Mouse (Mus musculus): ENCODE results near the gene Zfp426. TPM values are rescaled to one million over a fixed set of nuclear protein-coding genes. Genes with fewer than 3 reads are reported as not detected.

Zfp426 gene
- 0.08 and 0.44 TPM in 2 replicates for polyA plus RNA-seq (2012)

GRCm38 (mm10) chr9:20492527-20493233 lies at the start of gene Zfp426:
TSS of gene Zfp426 (minus strand) at chr9:20492746.
- H3K9me3 ChIP-seq (ENCODE audit: control insufficient read depth, low read length), result no peaks in the 10 kb centered on the region
- no peaks in the 10 kb centered on the region for H3K27me3 ChIP-seq (ENCODE audit: control insufficient read depth)
- TF ChIP-seq TAL1 (IDR thresholded peaks at IDR 0.05; ENCODE audit: low read length) (no peak), GATA1 (IDR thresholded peaks at IDR 0.05; ENCODE audit: low read length) (peak; percentile 90)
- peak within 1 kb of the TSS; percentile 75 for H3K4me3 ChIP-seq (replicated peaks)
- H3K36me3 ChIP-seq (ENCODE audit: control insufficient read depth), result peaks cover 30% of the 10 kb centered on the region
- peaks cover 31% of the 10 kb centered on the region for H3K4me1 ChIP-seq (ENCODE audit: control insufficient read depth)

- Histone ChIP-seq H3K9me3 (ENCODE audit: control insufficient read depth, low read length) (no peaks in the 10 kb centered on the region), H3K27me3 (ENCODE audit: control insufficient read depth) (peaks cover 13% of the 10 kb centered on the region; the same call in 1 of the 2 replicates), H3K4me3 (replicated peaks) (no peak overlapping the region), H3K36me3 (ENCODE audit: control insufficient read depth) (no peaks in the 10 kb centered on the region), H3K4me1 (ENCODE audit: control insufficient read depth) (no peaks in the 10 kb centered on the region)
- no peak for TF ChIP-seq TAL1 (IDR thresholded peaks at IDR 0.05; ENCODE audit: low read length)
- no peak for TF ChIP-seq GATA1 (IDR thresholded peaks at IDR 0.05; ENCODE audit: low read length)
Measured at GRCm38 (mm10) chr9:20536598-20536997, 44.1 kb upstream of the Zfp426 start.

GRCm38 (mm10) chr9:20534326-20534926 lies 41.9 kb upstream of the Zfp426 start:
- no peak overlapping the region for H3K4me3 ChIP-seq (replicated peaks)
- no peaks in the 10 kb centered on the region for H3K36me3 ChIP-seq (ENCODE audit: control insufficient read depth)
- H3K27me3 ChIP-seq (ENCODE audit: control insufficient read depth), result peaks cover 15% of the 10 kb centered on the region; the same call in 1 of the 2 replicates
- no peaks in the 10 kb centered on the region for H3K9me3 ChIP-seq (ENCODE audit: control insufficient read depth, low read length)
- no peaks in the 10 kb centered on the region for H3K4me1 ChIP-seq (ENCODE audit: control insufficient read depth)
- no peak for TF ChIP-seq GATA1 (IDR thresholded peaks at IDR 0.05; ENCODE audit: low read length)

GRCm38 (mm10) chr9:20521306-20521957 lies 28.9 kb upstream of the Zfp426 start, which contains the start of gene Zfp266:
TSS of gene Zfp266 (minus strand) at chr9:20521417.
- peaks cover 21% of the 10 kb centered on the region for H3K36me3 ChIP-seq (ENCODE audit: control insufficient read depth)
- TF ChIP-seq GATA1 (IDR thresholded peaks at IDR 0.05; ENCODE audit: low read length) (no peak), TAL1 (IDR thresholded peaks at IDR 0.05; ENCODE audit: low read length) (no peak)
- H3K4me1 ChIP-seq (ENCODE audit: control insufficient read depth), result peaks cover 28% of the 10 kb centered on the region
- peak within 1 kb of the TSS; percentile 93 for H3K4me3 ChIP-seq (replicated peaks)
- H3K9me3 ChIP-seq (ENCODE audit: control insufficient read depth, low read length), result no peaks in the 10 kb centered on the region
- peaks cover 2% of the 10 kb centered on the region; the same call in 1 of the 2 replicates for H3K27me3 ChIP-seq (ENCODE audit: control insufficient read depth)

GRCm38 (mm10) chr9:20520531-20521210 lies 28.1 kb upstream of the Zfp426 start:
- H3K4me1 ChIP-seq (ENCODE audit: control insufficient read depth), result peaks cover 28% of the 10 kb centered on the region
- peaks cover 27% of the 10 kb centered on the region for H3K36me3 ChIP-seq (ENCODE audit: control insufficient read depth)
- H3K4me3 ChIP-seq (replicated peaks), result peak overlapping the region; percentile 93
- no peak for TF ChIP-seq GATA1 (IDR thresholded peaks at IDR 0.05; ENCODE audit: low read length)
- no peak for TF ChIP-seq TAL1 (IDR thresholded peaks at IDR 0.05; ENCODE audit: low read length)
- no peaks in the 10 kb centered on the region for H3K9me3 ChIP-seq (ENCODE audit: control insufficient read depth, low read length)
- peaks cover 2% of the 10 kb centered on the region; the same call in 1 of the 2 replicates for H3K27me3 ChIP-seq (ENCODE audit: control insufficient read depth)

- Histone ChIP-seq H3K4me3 (replicated peaks) (peak overlapping the region; percentile 93), H3K4me1 (ENCODE audit: control insufficient read depth) (peaks cover 31% of the 10 kb centered on the region), H3K27me3 (ENCODE audit: control insufficient read depth) (peaks cover under 1% of the 10 kb centered on the region; the same call in 1 of the 2 replicates), H3K9me3 (ENCODE audit: control insufficient read depth, low read length) (no peaks in the 10 kb centered on the region), H3K36me3 (ENCODE audit: control insufficient read depth) (peaks cover 35% of the 10 kb centered on the region)
- TF ChIP-seq TAL1 (IDR thresholded peaks at IDR 0.05; ENCODE audit: low read length), result no peak
- TF ChIP-seq GATA1 (IDR thresholded peaks at IDR 0.05; ENCODE audit: low read length), result no peak
Measured at GRCm38 (mm10) chr9:20519949-20520348, 27.4 kb upstream of the Zfp426 start.

- Histone ChIP-seq H3K4me3 (replicated peaks) (no peak overlapping the region), H3K4me1 (ENCODE audit: control insufficient read depth) (peaks cover 44% of the 10 kb centered on the region), H3K9me3 (ENCODE audit: control insufficient read depth, low read length) (no peaks in the 10 kb centered on the region), H3K36me3 (ENCODE audit: control insufficient read depth) (peaks cover 45% of the 10 kb centered on the region), H3K27me3 (ENCODE audit: control insufficient read depth) (no peaks in the 10 kb centered on the region)
- TF ChIP-seq TAL1 (IDR thresholded peaks at IDR 0.05; ENCODE audit: low read length), result no peak
Measured at GRCm38 (mm10) chr9:20518708-20519107, 26.2 kb upstream of the Zfp426 start.

- Histone ChIP-seq H3K36me3 (ENCODE audit: control insufficient read depth) (peaks cover 55% of the 10 kb centered on the region), H3K4me1 (ENCODE audit: control insufficient read depth) (peaks cover 52% of the 10 kb centered on the region), H3K27me3 (ENCODE audit: control insufficient read depth) (no peaks in the 10 kb centered on the region), H3K9me3 (ENCODE audit: control insufficient read depth, low read length) (no peaks in the 10 kb centered on the region), H3K4me3 (replicated peaks) (no peak overlapping the region)
- TF ChIP-seq GATA1 (IDR thresholded peaks at IDR 0.05; ENCODE audit: low read length) (no peak), TAL1 (IDR thresholded peaks at IDR 0.05; ENCODE audit: low read length) (no peak)
Measured at GRCm38 (mm10) chr9:20517727-20518126, 25.2 kb upstream of the Zfp426 start.

Measured in erythroblast, embryonic 14.5 days (primary cell).